Mouse (Mus musculus): ENCODE data around the gene Syne2. TPM values are rescaled to one million over a fixed set of nuclear protein-coding genes. Genes with fewer than 3 reads are reported as not detected.

Syne2 gene
- total RNA-seq, 4 experiments from 2014 or later: 23.3 to 28.4 (median 24.6) TPM

- no peak for DNase-seq (ENCODE audit: low spot score in 2 of 2)
Measured at GRCm38 (mm10) chr12:76046561-76046960, 228.6 kb downstream of the Syne2 start.

DNA sequence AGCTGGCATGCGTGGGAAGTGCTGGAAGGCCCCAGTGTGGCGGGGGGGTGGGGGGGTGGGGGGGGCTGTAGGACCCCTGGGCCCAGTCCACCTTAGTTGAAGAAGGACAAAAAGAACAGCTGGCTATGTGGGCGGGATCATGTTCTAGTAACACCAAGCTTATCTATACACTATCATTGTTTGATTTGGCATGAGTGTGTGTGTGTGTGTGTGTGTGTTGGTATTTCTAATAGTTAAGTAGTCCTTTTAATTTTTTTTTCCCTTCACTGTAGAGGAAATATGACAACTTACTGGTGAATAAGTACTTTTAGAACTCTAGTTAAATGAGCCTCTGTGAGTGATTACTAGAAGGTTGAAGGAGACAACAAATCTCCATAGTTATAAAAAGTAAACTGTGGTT, 230.0 kb downstream of the Syne2 start:
- DNase-seq (ENCODE audit: low spot score in 2 of 2): no peak

- DNase-seq (ENCODE audit: low spot score in 2 of 2): no peak
Measured at GRCm38 (mm10) chr12:76048672-76049071, 230.7 kb downstream of the Syne2 start.

GRCm38 (mm10) chr12:76049343-76049742, 231.4 kb downstream of the Syne2 start:
- DNase-seq (ENCODE audit: low spot score in 2 of 2): no peak

DNA sequence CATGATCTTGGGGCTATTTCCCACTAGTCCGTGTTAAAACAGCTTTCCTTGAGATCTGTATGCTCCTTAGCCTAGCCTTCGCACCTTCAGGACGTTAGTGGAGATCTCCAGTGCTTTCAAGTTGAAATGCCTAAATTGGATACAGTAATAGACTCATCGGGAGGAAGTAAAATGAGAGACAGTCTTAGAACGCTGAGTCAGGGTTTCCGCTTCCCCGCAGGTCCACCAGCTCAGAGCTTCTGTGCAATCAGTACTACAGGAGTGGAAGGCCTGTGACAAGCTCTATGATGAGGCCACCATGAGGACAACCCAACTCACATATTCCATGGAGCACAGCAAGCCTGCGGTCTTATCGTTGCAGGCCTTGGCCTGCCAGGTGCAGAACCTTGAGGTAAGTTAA, 233.9 kb downstream of the Syne2 start:
- DNase-seq (ENCODE audit: low spot score in 2 of 2): no peak

DNA sequence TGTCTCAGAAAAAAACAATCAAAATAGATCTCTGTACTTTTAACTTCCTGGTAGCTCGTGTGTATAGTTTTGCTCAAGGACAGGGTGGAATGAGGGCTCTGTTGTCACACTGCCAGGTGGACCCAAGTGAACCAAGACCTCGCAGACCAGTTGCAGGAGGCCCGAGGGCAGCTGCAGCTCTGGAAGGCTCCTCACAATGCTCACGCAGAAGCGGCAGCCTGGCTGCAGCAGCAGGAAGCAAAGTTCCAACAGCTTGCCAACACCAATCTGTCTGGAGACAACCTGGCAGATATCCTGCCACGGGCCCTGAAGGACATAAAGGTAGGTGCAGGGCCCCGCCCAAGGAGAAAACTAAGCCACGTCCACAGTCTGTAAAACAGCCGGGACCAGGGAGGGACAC, 236.7 kb downstream of the Syne2 start:
- no peak for DNase-seq (ENCODE audit: low spot score in 2 of 2)

DNA sequence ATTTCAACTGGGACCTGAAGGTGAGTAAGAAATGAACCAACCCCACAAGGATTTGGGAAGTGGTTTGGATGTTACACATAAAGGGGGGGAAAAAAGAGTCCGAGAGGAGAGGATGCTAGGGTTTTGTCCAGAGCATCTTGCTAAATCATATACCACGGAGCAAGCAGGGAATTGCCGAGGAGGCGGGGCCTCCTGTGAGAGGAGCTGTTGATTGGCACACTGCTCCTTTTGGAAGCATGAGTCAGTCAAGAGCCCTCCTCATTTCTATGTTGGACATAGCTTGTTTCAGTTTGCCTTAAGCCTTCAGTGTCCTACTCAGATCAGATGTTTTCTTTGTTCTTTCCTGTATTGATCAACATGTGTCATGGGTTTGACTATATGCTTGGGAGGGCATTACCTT, 245.1 kb downstream of the Syne2 start:
- no peak for DNase-seq (ENCODE audit: low spot score in 2 of 2)

- no peak for DNase-seq (ENCODE audit: low spot score in 2 of 2)
Measured at GRCm38 (mm10) chr12:76070386-76070785, 252.5 kb downstream of the Syne2 start.

GRCm38 (mm10) chr12:76071935-76072849, 254.3 kb downstream of the Syne2 start:
- DNase-seq (ENCODE audit: low spot score in 2 of 2): no peak

DNA sequence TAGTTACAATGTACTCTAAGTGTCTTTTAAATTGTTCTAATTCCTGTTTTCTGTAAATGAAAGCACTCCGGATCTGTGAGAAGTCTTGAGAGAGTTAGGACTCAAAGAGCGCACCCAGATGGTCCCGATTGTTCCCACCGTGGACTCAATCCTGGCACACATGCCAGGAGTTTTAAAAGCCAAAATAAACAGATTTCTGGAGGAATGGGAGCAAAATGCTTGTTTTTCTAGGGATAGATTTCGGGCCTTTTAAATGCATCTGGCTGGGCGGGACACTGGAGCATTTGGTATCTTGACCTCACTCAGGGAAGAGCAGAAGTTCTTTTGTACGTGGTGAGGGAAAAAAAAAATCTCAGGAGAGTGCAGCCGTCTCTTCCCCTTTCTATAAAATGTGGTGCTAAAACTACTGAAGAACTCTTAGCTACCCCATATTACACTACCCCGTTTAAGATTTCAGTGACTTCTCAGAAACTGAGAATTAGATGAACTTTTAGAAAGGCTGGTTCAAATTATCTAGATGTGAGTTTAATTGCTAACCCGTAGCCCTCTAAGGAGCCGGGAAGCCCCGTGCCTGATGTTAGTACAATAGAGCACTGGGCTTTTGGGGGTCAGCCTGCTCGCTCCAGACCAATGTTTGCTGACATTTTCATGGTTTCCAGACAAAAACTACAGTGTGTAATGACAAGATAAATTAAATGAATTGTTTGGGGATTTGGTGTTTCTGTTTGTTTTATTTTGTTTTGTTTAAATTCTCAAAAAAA, 255.3 kb downstream of the Syne2 start:
- DNase-seq (ENCODE audit: low spot score in 2 of 2): no peak

- DNase-seq (ENCODE audit: low spot score in 2 of 2): no peak
Measured at GRCm38 (mm10) chr12:76073981-76074380, 256.0 kb downstream of the Syne2 start.

- no peak for DNase-seq (ENCODE audit: low spot score in 2 of 2)
Measured at GRCm38 (mm10) chr12:76080876-76081556, 263.1 kb downstream of the Syne2 start.

DNA sequence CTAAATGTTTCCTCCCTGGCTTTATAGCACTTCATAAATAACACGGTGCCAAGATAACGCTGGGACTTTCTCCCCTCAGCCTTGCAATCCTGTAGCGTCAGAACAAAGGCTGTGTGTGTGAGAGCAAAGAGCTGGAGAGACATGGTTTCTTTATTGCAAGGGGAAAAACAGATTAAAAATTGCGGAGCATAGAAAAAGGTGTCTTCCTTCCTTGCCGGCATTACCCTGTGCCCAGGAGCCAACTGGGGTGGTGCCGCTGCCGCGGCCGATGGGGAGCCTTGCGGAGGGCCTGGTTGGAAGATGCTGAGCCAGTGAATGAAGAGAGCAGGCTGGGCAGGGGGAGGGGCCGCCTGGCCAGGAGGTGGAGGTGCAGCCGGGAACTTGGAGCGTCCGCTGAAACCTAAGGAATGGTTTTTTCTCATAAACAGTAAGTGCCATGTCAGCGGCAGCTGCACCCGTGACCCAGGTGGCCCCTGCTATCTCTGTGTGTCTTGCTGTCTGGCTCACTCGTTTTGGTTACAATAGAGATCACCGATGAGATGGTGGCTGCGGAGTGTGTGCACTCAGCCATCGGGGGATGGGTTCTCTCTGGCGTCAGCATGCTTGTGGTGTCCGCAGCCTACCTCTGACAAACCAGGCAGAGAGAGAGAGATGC, 263.8 kb downstream of the Syne2 start:
- DNase-seq (ENCODE audit: low spot score in 2 of 2): peak; percentile 64 to 75

GRCm38 (mm10) chr12:76085066-76085465, 267.1 kb downstream of the Syne2 start:
- DNase-seq (ENCODE audit: low spot score in 2 of 2): no peak

- no peak for DNase-seq (ENCODE audit: low spot score in 2 of 2)
Measured at GRCm38 (mm10) chr12:76085956-76086905, 268.3 kb downstream of the Syne2 start.

GRCm38 (mm10) chr12:76087025-76087424, 269.1 kb downstream of the Syne2 start:
- DNase-seq (ENCODE audit: low spot score in 2 of 2): no peak

DNA sequence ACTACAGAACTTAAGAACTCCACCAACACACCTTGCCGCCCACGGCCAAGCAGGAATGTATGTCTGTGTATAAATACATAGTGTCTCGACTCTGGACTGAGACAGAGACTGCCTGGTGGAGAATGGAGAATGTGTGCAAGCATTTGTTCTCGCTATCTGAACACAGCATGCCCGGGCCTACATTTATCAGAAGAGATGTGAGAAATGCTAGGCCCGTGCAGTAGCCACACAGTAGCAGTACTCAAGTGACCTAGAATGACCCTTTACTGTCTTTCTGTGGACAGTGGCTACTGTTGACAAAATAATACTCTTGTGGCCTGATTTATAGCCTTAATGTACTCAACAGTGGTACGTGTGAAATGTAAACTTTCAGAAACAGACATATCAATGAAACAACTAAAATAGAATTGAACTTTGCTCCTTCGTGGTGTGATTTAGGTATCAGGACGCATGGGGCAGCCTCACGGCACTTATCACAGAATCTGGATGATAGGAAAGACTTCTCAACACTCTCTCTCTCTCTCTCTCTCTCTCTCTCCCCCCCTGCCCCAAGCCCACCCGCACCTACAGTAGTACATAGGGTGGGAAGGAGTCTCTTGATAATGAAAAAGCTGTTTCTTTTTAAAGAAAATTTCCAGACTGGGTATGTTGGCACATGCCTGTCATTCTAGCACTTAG, 275.0 kb downstream of the Syne2 start:
- no peak for DNase-seq (ENCODE audit: low spot score in 2 of 2)

GRCm38 (mm10) chr12:76093613-76094588, 276.0 kb downstream of the Syne2 start:
- no peak for DNase-seq (ENCODE audit: low spot score in 2 of 2)
